Mouse (Mus musculus): ENCODE data around the gene Olfr661.

Olfr661 gene

DNA sequence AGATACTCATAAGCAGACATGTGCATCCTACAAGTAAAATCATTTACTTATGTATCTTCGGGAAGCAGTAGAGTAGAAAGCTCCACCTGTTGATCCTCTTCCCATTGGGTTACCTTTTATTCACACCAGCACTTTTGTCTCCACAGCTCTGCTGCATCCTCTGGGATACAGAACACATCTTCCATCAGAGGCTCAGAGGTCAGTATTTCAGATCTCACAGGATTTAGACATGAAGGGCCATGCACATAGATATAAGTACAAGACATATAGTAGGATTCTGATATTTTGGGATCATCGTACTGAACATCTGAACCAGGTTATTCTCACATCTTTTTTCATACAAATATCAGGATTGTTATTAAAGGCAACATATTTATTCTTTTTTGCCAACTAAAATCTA is at the start of gene Olfr661:
TSS of gene Olfr661 (plus strand) at position 301 of the 400 bp plus-strand sequence.
- DNase-seq (ENCODE audit: extremely low read depth, insufficient read length, low spot score): no peak

- DNase-seq (ENCODE audit: extremely low read depth, insufficient read length, low spot score): peak; percentile 3
Observed at GRCm38 (mm10) chr7:104646841-104647482, 39.3 kb upstream of the Olfr661 start, which contains the start of gene Olfr658. TSS of gene Olfr658 (minus strand) at chr7:104647305.

DNA sequence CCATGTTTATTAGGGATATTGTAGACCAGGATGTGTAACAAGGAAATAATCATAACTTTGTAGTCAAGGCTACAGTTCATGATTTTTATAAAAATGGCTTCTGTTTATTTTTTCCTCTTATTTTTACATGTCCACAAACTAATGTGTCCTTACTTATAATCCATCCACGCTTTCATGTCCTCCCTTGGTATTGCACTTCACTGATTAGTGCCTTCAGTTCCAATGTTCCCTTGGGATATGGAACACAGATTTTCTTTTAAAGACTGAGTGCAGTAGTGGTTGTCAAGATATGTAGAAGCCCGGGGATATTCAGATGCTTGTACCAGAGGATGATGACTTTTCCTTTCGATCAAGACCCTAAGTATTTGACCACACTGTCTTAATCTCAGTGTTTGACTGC is 19.8 kb upstream of the Olfr661 start, which contains the start of gene Olfr659:
TSS of gene Olfr659 (plus strand) at position 301 of the 400 bp plus-strand sequence.
- no peak for DNase-seq (ENCODE audit: extremely low read depth, insufficient read length, low spot score)

All from 3134 (cell line).